Mouse (Mus musculus): ENCODE data around the gene Hectd4. TPM values are rescaled to one million over a fixed set of nuclear protein-coding genes. Genes with fewer than 3 reads are reported as not detected.

Hectd4 gene
- total and polyA plus RNA-seq, 3 experiments, result 2.1 to 7.8 (median 6.0) TPM

DNA sequence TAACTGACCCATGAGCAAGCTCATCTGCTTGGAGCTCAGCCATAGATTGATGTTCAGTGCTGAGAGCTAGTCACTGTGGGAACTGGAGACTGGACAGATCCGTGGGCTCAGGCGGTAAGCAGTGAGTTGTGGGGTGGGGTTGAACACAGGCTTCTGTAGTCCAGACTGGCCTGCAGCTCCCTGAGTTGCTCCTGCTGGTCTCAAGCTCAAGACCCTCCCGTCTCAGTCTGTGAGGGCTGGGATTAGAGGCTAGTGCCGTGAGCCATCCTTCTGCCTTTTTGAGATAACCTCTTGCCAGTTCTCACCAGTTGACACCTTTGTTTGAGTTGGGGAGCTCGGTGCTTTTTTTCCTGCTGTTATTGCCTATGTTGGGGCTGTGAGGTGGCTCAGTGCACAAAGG lies 180.8 kb downstream of the Hectd4 start:
- dilution Hi-C loops (cut with MboI; ENCODE audit: extremely low pct_ligation_motif_present, extremely low pct_unique_long_range_greater_than_20kb, low sequenced_read_pairs) (no loop called here), in situ Hi-C loops (cut with MboI; ENCODE audit: low pct_ligation_motif_present, low pct_unique_long_range_greater_than_20kb, low sequenced_read_pairs) (no loop called here)
- TF ChIP-seq ZC3H11A (IDR thresholded peaks at IDR 0.05; ENCODE audit: low read depth, low read length), result no peak
- TF ChIP-seq MAFK (IDR thresholded peaks at IDR 0.05; ENCODE audit: insufficient replicate concordance, low read length), result no peak
- no peak for TF ChIP-seq ZNF384 (IDR thresholded peaks at IDR 0.05; ENCODE audit: low read depth, low read length)
- TF ChIP-seq TCF12 (IDR thresholded peaks at IDR 0.05; ENCODE audit: low read depth, low read length), result no peak
- TF ChIP-seq HCFC1 (IDR thresholded peaks at IDR 0.05; ENCODE audit: low read depth, low read length), result no peak
- TF ChIP-seq ZMIZ1 (IDR thresholded peaks at IDR 0.05; ENCODE audit: low read depth, low read length), result no peak
- no peak for TF ChIP-seq EP300 (IDR thresholded peaks at IDR 0.05; ENCODE audit: low read length)
- H3K4me3 ChIP-seq (replicated peaks in 1 of 3; ENCODE audit: low read depth in 2 of 3, low read length in 2 of 3, poor library complexity in 1 of 3), result no peak overlapping the region
- no peaks in the 10 kb centered on the region for H3K27me3 ChIP-seq (replicated peaks)
- H3K4me1 ChIP-seq (ENCODE audit: control insufficient read depth in 1 of 2, insufficient read depth in 2 of 2), result peaks cover 15 to 61% of the 10 kb centered on the region in 2 experiments; a peak in 3 of 4 replicates
- H3K79me2 ChIP-seq (replicated peaks; ENCODE audit: control insufficient read depth, extremely low read depth, insufficient read depth, poor library complexity, severe bottlenecking), result peaks cover 79% of the 10 kb centered on the region
- H3K27ac ChIP-seq (ENCODE audit: insufficient read depth, low read depth), result no peak overlapping the region
- H3K4me2 ChIP-seq (ENCODE audit: insufficient read depth, low read depth, poor library complexity, severe bottlenecking), result no peak overlapping the region; the same call in 1 of the 2 replicates
- H3K9me3 ChIP-seq (replicated peaks; ENCODE audit: low read length), result no peaks in the 10 kb centered on the region
- H3K9ac ChIP-seq (ENCODE audit: insufficient read depth, low read depth), result no peak overlapping the region
- H3K36me3 ChIP-seq (replicated peaks in 1 of 2; ENCODE audit: control insufficient read depth in 1 of 2, insufficient read depth in 1 of 2, low read length in 1 of 2), result peaks cover 14 to 54% of the 10 kb centered on the region in 2 experiments
- no peak for DNase-seq (ENCODE audit: extremely low read depth)

DNA sequence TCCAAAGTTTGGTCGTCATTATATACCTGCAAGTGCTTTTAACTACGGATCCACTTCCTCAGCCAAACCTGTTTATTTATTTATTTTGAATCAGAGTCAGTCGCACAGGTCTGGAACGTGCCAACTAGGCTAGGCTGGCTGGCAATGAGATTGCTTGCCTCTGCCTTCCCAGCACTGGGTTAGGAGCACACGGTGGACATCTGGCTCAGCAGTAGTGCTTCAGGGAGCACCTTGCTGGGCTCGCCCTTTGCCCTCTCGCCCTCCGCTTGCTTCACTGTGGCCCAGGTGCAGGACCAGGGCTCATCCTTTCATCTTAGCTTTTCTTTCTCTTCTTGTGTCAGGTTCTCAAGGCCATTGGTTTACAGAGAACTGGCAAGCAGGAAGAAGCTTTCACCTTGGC lies 187.8 kb downstream of the Hectd4 start:
- H3K4me3 ChIP-seq (replicated peaks in 1 of 3; ENCODE audit: low read depth in 2 of 3, low read length in 2 of 3, poor library complexity in 1 of 3), result no peak overlapping the region
- H3K36me3 ChIP-seq (replicated peaks in 1 of 2; ENCODE audit: control insufficient read depth in 1 of 2, insufficient read depth in 1 of 2, low read length in 1 of 2), result peaks cover 64 to 93% of the 10 kb centered on the region in 2 experiments
- no peaks in the 10 kb centered on the region for H3K9me3 ChIP-seq (replicated peaks; ENCODE audit: low read length)
- dilution Hi-C loops (cut with MboI; ENCODE audit: extremely low pct_ligation_motif_present, extremely low pct_unique_long_range_greater_than_20kb, low sequenced_read_pairs), result no loop called here
- peaks cover 3 to 23% of the 10 kb centered on the region in 2 experiments; a peak in 2 of 4 replicates for H3K4me1 ChIP-seq (ENCODE audit: control insufficient read depth in 1 of 2, insufficient read depth in 2 of 2)
- H3K27ac ChIP-seq (ENCODE audit: insufficient read depth, low read depth), result no peak overlapping the region
- in situ Hi-C loops (cut with MboI; ENCODE audit: low pct_ligation_motif_present, low pct_unique_long_range_greater_than_20kb, low sequenced_read_pairs), result no loop called here
- DNase-seq (ENCODE audit: extremely low read depth), result no peak
- no peak overlapping the region for H3K4me2 ChIP-seq (ENCODE audit: insufficient read depth, low read depth, poor library complexity, severe bottlenecking)
- TF ChIP-seq KAT2A (IDR thresholded peaks at IDR 0.05; ENCODE audit: insufficient replicate concordance, low read length) (no peak), TCF12 (IDR thresholded peaks at IDR 0.05; ENCODE audit: low read depth, low read length) (no peak), MAZ (IDR thresholded peaks at IDR 0.05; ENCODE audit: low read depth, low read length) (no peak), SMC3 (IDR thresholded peaks at IDR 0.05; ENCODE audit: low read depth, low read length) (no peak), RCOR1 (conservative IDR thresholded peaks at IDR 0.05; ENCODE audit: low read depth, low read length) (no peak), MAX (IDR thresholded peaks at IDR 0.05; ENCODE audit: low read length) (no peak), E2F4 (IDR thresholded peaks at IDR 0.05; ENCODE audit: insufficient replicate concordance, low read depth, low read length) (no peak), MYC (IDR thresholded peaks at IDR 0.05; ENCODE audit: low read depth, low read length) (no peak)
- H3K79me2 ChIP-seq (replicated peaks; ENCODE audit: control insufficient read depth, extremely low read depth, insufficient read depth, poor library complexity, severe bottlenecking), result peaks cover 99% of the 10 kb centered on the region
- H3K27me3 ChIP-seq (replicated peaks), result no peaks in the 10 kb centered on the region
- H3K9ac ChIP-seq (ENCODE audit: insufficient read depth, low read depth), result no peak overlapping the region

DNA sequence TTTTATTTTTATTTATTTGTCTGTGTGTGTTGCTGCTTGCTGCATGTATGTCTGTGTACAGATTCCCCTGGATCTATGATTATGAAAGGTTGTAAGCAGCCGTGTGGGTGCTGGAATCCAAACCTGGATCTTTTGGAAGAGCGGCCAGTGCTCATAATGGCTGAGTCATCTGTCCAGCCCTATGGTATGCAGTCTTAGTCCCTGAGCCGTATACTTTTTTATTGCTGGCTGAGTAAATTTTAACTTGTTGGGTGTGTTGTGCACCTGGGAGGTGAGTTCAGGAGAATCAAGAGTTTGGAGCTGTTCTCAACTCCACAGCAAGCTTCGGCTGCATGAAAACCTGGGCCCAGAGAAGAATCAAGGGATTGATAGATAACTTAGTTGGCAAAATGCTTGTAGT lies 191.0 kb downstream of the Hectd4 start:
- Histone ChIP-seq H3K4me3 (replicated peaks in 1 of 3; ENCODE audit: low read depth in 2 of 3, low read length in 2 of 3, poor library complexity in 1 of 3) (no peak overlapping the region), H3K36me3 (replicated peaks in 1 of 2; ENCODE audit: control insufficient read depth in 1 of 2, insufficient read depth in 1 of 2, low read length in 1 of 2) (peaks cover 77 to 93% of the 10 kb centered on the region in 2 experiments), H3K79me2 (replicated peaks; ENCODE audit: control insufficient read depth, extremely low read depth, insufficient read depth, poor library complexity, severe bottlenecking) (peaks cover 75% of the 10 kb centered on the region), H3K27me3 (replicated peaks) (no peaks in the 10 kb centered on the region), H3K4me1 (ENCODE audit: control insufficient read depth in 1 of 2, insufficient read depth in 2 of 2) (no peaks in the 10 kb centered on the region; a peak in 1 of 4 replicates), H3K4me2 (ENCODE audit: insufficient read depth, low read depth, poor library complexity, severe bottlenecking) (no peak overlapping the region), H3K9ac (ENCODE audit: insufficient read depth, low read depth) (no peak overlapping the region), H3K27ac (ENCODE audit: insufficient read depth, low read depth) (no peak overlapping the region), H3K9me3 (replicated peaks; ENCODE audit: low read length) (no peaks in the 10 kb centered on the region)
- no peak for DNase-seq (ENCODE audit: extremely low read depth)
- dilution Hi-C loops (cut with MboI; ENCODE audit: extremely low pct_ligation_motif_present, extremely low pct_unique_long_range_greater_than_20kb, low sequenced_read_pairs), result no loop called here
- TF ChIP-seq ZMIZ1 (IDR thresholded peaks at IDR 0.05; ENCODE audit: low read depth, low read length), result no peak
- no peak for TF ChIP-seq HCFC1 (IDR thresholded peaks at IDR 0.05; ENCODE audit: low read depth, low read length)
- no peak for TF ChIP-seq ZC3H11A (IDR thresholded peaks at IDR 0.05; ENCODE audit: low read depth, low read length)
- no peak for TF ChIP-seq MAX (IDR thresholded peaks at IDR 0.05; ENCODE audit: low read length)
- no peak for TF ChIP-seq JUN (IDR thresholded peaks at IDR 0.05; ENCODE audit: insufficient read depth, low read depth, low read length)
- TF ChIP-seq CHD2 (IDR thresholded peaks at IDR 0.05; ENCODE audit: low read length), result no peak
- no peak for TF ChIP-seq PAX5 (IDR thresholded peaks at IDR 0.05; ENCODE audit: low read length)
- TF ChIP-seq E2F4 (IDR thresholded peaks at IDR 0.05; ENCODE audit: insufficient replicate concordance, low read depth, low read length), result no peak
- TF ChIP-seq MYC (IDR thresholded peaks at IDR 0.05; ENCODE audit: low read depth, low read length), result no peak
- no peak for TF ChIP-seq MEF2A (IDR thresholded peaks at IDR 0.05; ENCODE audit: borderline replicate concordance, low read depth, low read length)
- TF ChIP-seq POLR2A (IDR thresholded peaks at IDR 0.05; ENCODE audit: low read depth, low read length), result no peak
- TF ChIP-seq MXI1 (IDR thresholded peaks at IDR 0.05; ENCODE audit: low read depth, low read length), result no peak
- TF ChIP-seq CTCF (conservative IDR thresholded peaks at IDR 0.05 in 1 of 2, IDR thresholded peaks at IDR 0.05 in 1 of 2; ENCODE audit: low read depth in 2 of 2, low read length in 2 of 2), result no peak
- no peak for TF ChIP-seq MAFK (IDR thresholded peaks at IDR 0.05; ENCODE audit: insufficient replicate concordance, low read length)
- no peak for TF ChIP-seq RCOR1 (conservative IDR thresholded peaks at IDR 0.05; ENCODE audit: low read depth, low read length)
- TF ChIP-seq POLR2AphosphoS2 (IDR thresholded peaks at IDR 0.05; ENCODE audit: low read depth, low read length), result no peak
- TF ChIP-seq MAZ (IDR thresholded peaks at IDR 0.05; ENCODE audit: low read depth, low read length), result no peak
- TF ChIP-seq NRF1 (IDR thresholded peaks at IDR 0.05; ENCODE audit: low read depth, low read length), result no peak
- in situ Hi-C loops (cut with MboI; ENCODE audit: low pct_ligation_motif_present, low pct_unique_long_range_greater_than_20kb, low sequenced_read_pairs), result no loop called here
